Mouse (Mus musculus): Measurements from ENCODE around the gene Pwwp2b. TPM values are rescaled to one million over a fixed set of nuclear protein-coding genes. Genes with fewer than 3 reads are reported as not detected.

Gene Pwwp2b
- polyA plus RNA-seq, 1 experiment from 2014 or later = 7.0 TPM

DNA sequence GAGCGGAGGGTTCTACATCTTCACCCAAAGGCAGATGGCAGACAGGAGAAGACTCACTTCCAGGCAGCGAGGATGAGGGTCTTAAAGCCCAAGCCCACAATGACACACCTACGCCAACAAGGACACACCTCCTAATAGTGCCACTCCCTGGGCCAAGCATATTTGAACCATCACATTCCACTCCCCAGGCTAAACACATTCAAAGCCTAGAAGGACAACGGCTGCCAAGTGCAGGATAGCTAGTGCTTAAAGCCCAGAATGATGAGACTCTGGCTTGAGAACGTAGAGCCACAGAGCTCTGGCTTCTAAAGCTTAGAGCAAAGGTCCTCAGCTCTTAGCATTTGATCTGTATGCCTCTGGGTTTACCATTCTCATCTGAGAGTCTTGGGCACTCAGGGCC is 45.8 kb downstream of the Pwwp2b start:
- no peak overlapping the region for H3K4me3 ChIP-seq (ENCODE audit: low read length)
- no peak overlapping the region for H3K27ac ChIP-seq (ENCODE audit: low read length)
- no peak overlapping the region for H3K4me2 ChIP-seq (ENCODE audit: low read depth, low read length)
- WGBS = 84% methylated on average over 5 of the region's 5 CpGs
- ATAC-seq (replicated peaks; ENCODE audit: extremely low read depth, insufficient read depth, low FRiP score) = no peak
- no peak overlapping the region for H3K9ac ChIP-seq (ENCODE audit: low read length)
- H3K36me3 ChIP-seq (ENCODE audit: control insufficient read depth, insufficient read depth) = no peaks in the 10 kb centered on the region
- no peaks in the 10 kb centered on the region for H3K9me3 ChIP-seq (replicated peaks; ENCODE audit: control insufficient read depth, low read length)
- 0 out of 2 replicates have a peak, but pooled peaks cover 2% of the 10 kb centered on the region for H3K4me1 ChIP-seq (ENCODE audit: control insufficient read depth, insufficient read depth, low read length)
- H3K27me3 ChIP-seq (ENCODE audit: control insufficient read depth, insufficient read depth, low read length) = no peaks in the 10 kb centered on the region

- H3K27me3 ChIP-seq (ENCODE audit: control insufficient read depth, insufficient read depth, low read length) = no peaks in the 10 kb centered on the region
- no peaks in the 10 kb centered on the region for H3K9me3 ChIP-seq (replicated peaks; ENCODE audit: control insufficient read depth, low read length)
- 70% methylated on average over 1 of the region's 1 CpGs for WGBS
- H3K4me1 ChIP-seq (ENCODE audit: control insufficient read depth, insufficient read depth, low read length) = 0 out of 2 replicates have a peak, but pooled peaks cover 2% of the 10 kb centered on the region
- no peak for ATAC-seq (replicated peaks; ENCODE audit: extremely low read depth, insufficient read depth, low FRiP score)
- H3K9ac ChIP-seq (ENCODE audit: low read length) = no peak overlapping the region
- H3K27ac ChIP-seq (ENCODE audit: low read length) = no peak overlapping the region
- H3K4me3 ChIP-seq (ENCODE audit: low read length) = no peak overlapping the region
- H3K4me2 ChIP-seq (ENCODE audit: low read depth, low read length) = no peak overlapping the region
- H3K36me3 ChIP-seq (ENCODE audit: control insufficient read depth, insufficient read depth) = no peaks in the 10 kb centered on the region
Measured at GRCm38 (mm10) chr7:139295653-139296052, 47.4 kb downstream of the Pwwp2b start.

DNA sequence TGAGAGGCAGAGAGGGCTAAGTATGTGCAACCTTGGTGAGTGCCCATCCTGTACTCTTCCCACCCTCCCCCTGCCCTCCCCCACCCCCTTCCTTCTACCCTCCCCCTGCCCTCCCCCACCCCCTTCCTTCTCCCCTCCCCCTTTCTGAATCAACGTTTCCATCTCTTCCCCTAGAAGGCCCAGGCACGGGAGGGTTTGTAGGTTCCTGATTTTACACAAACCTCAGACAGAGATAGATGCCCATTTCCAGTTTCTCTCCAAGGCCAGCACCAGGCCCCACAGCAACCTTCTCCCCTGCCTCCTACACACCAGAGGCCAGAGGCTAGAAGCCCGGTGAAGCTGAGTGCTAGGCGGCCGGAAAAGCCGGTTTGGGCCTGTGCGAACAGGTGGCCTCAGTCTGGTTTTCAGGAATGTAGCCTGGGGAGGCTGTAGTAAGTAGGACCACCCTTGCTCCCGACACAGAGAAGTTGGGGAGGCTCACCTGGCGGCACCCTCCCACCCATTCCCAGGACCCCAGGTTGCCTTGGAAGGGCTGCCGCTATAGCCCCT is 48.3 kb downstream of the Pwwp2b start:
- peaks cover 4% of the 10 kb centered on the region; the same call in 1 of the 2 replicates for H3K4me1 ChIP-seq (ENCODE audit: control insufficient read depth, insufficient read depth, low read length)
- H3K9me3 ChIP-seq (replicated peaks; ENCODE audit: control insufficient read depth, low read length) = no peaks in the 10 kb centered on the region
- no peak overlapping the region for H3K4me2 ChIP-seq (ENCODE audit: low read depth, low read length)
- no peak overlapping the region for H3K4me3 ChIP-seq (ENCODE audit: low read length)
- no peaks in the 10 kb centered on the region for H3K36me3 ChIP-seq (ENCODE audit: control insufficient read depth, insufficient read depth)
- no peak overlapping the region for H3K9ac ChIP-seq (ENCODE audit: low read length)
- H3K27ac ChIP-seq (ENCODE audit: low read length) = no peak overlapping the region
- 64% methylated on average over 10 of the region's 10 CpGs for WGBS
- no peaks in the 10 kb centered on the region for H3K27me3 ChIP-seq (ENCODE audit: control insufficient read depth, insufficient read depth, low read length)
- ATAC-seq (replicated peaks; ENCODE audit: extremely low read depth, insufficient read depth, low FRiP score) = no peak

GRCm38 (mm10) chr7:139298446-139298845 is 50.2 kb downstream of the Pwwp2b start:
- Histone ChIP-seq H3K4me2 (ENCODE audit: low read depth, low read length) (no peak overlapping the region), H3K27ac (ENCODE audit: low read length) (no peak overlapping the region), H3K27me3 (ENCODE audit: control insufficient read depth, insufficient read depth, low read length) (no peaks in the 10 kb centered on the region), H3K9me3 (replicated peaks; ENCODE audit: control insufficient read depth, low read length) (no peaks in the 10 kb centered on the region), H3K4me3 (ENCODE audit: low read length) (no peak overlapping the region), H3K36me3 (ENCODE audit: control insufficient read depth, insufficient read depth) (no peaks in the 10 kb centered on the region), H3K4me1 (ENCODE audit: control insufficient read depth, insufficient read depth, low read length) (peaks cover 14% of the 10 kb centered on the region), H3K9ac (ENCODE audit: low read length) (no peak overlapping the region)
- no peak for ATAC-seq (replicated peaks; ENCODE audit: extremely low read depth, insufficient read depth, low FRiP score)
- 47% methylated on average over 4 of the region's 4 CpGs for WGBS

DNA sequence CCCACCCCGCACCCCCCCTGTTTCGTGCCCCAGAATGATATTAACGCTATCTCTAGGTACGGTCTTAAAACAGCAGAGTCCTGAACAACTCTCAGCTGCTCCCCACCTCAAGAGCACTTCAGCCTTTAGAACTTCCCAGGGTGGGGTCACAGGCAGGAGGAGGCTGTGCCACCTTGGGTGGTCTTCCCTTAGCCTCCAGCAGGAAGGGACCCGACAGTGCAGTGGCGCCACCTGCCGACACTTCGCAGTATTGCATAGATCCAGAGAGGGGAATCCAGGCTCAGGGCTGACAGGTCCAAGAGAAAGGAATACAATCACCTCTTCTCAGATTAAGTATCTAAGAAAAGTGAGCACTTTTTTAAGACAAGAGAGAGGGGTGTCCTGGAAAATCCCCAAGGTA is 51.1 kb downstream of the Pwwp2b start:
- no peak overlapping the region for H3K27ac ChIP-seq (ENCODE audit: low read length)
- H3K4me1 ChIP-seq (ENCODE audit: control insufficient read depth, insufficient read depth, low read length) = peaks cover 23% of the 10 kb centered on the region
- no peaks in the 10 kb centered on the region for H3K9me3 ChIP-seq (replicated peaks; ENCODE audit: control insufficient read depth, low read length)
- WGBS = 13% methylated on average over 8 of the region's 8 CpGs
- no peaks in the 10 kb centered on the region for H3K36me3 ChIP-seq (ENCODE audit: control insufficient read depth, insufficient read depth)
- H3K4me2 ChIP-seq (ENCODE audit: low read depth, low read length) = peak overlapping the region; percentile 27; the same call in 1 of the 2 replicates
- no peak for ATAC-seq (replicated peaks; ENCODE audit: extremely low read depth, insufficient read depth, low FRiP score)
- H3K4me3 ChIP-seq (ENCODE audit: low read length) = no peak overlapping the region
- no peaks in the 10 kb centered on the region for H3K27me3 ChIP-seq (ENCODE audit: control insufficient read depth, insufficient read depth, low read length)
- H3K9ac ChIP-seq (ENCODE audit: low read length) = no peak overlapping the region

GRCm38 (mm10) chr7:139300423-139300822 is 52.1 kb downstream of the Pwwp2b start:
- Histone ChIP-seq H3K4me1 (ENCODE audit: control insufficient read depth, insufficient read depth, low read length) (peaks cover 27% of the 10 kb centered on the region), H3K4me2 (ENCODE audit: low read depth, low read length) (no peak overlapping the region), H3K27ac (ENCODE audit: low read length) (no peak overlapping the region), H3K4me3 (ENCODE audit: low read length) (no peak overlapping the region), H3K27me3 (ENCODE audit: control insufficient read depth, insufficient read depth, low read length) (no peaks in the 10 kb centered on the region), H3K36me3 (ENCODE audit: control insufficient read depth, insufficient read depth) (no peaks in the 10 kb centered on the region), H3K9me3 (replicated peaks; ENCODE audit: control insufficient read depth, low read length) (no peaks in the 10 kb centered on the region), H3K9ac (ENCODE audit: low read length) (no peak overlapping the region)
- no peak for ATAC-seq (replicated peaks; ENCODE audit: extremely low read depth, insufficient read depth, low FRiP score)
- 65% methylated on average over 7 of the region's 7 CpGs for WGBS

GRCm38 (mm10) chr7:139301505-139301904 is 53.2 kb downstream of the Pwwp2b start:
- Histone ChIP-seq H3K4me3 (ENCODE audit: low read length) (no peak overlapping the region), H3K9ac (ENCODE audit: low read length) (no peak overlapping the region), H3K36me3 (ENCODE audit: control insufficient read depth, insufficient read depth) (no peaks in the 10 kb centered on the region), H3K27me3 (ENCODE audit: control insufficient read depth, insufficient read depth, low read length) (no peaks in the 10 kb centered on the region), H3K4me1 (ENCODE audit: control insufficient read depth, insufficient read depth, low read length) (peaks cover 26% of the 10 kb centered on the region), H3K4me2 (ENCODE audit: low read depth, low read length) (no peak overlapping the region), H3K9me3 (replicated peaks; ENCODE audit: control insufficient read depth, low read length) (no peaks in the 10 kb centered on the region), H3K27ac (ENCODE audit: low read length) (no peak overlapping the region)
- no peak for ATAC-seq (replicated peaks; ENCODE audit: extremely low read depth, insufficient read depth, low FRiP score)
- WGBS = 36% methylated on average over 8 of the region's 8 CpGs

DNA sequence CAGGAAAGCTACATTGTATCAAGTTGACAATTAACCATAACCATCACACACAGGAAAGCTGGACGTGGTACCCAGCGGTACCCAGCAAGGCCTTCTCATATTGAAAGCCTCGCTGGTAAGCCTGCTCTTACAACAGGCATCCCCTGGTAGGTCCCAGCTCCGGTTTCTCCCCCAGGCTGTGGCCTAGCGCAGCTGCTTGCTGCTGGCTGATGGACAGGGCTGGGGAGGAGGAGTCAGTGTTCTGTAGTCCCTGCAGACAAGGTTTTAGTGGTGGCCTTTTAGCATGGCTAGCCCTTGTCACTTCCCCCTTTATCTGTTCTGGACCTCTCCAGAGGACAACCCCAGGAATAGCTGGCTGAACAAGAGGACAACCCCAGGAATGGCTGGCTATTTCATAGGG is 54.0 kb downstream of the Pwwp2b start:
- no peak overlapping the region for H3K27ac ChIP-seq (ENCODE audit: low read length)
- H3K4me3 ChIP-seq (ENCODE audit: low read length) = no peak overlapping the region
- no peaks in the 10 kb centered on the region for H3K9me3 ChIP-seq (replicated peaks; ENCODE audit: control insufficient read depth, low read length)
- WGBS = 59% methylated on average over 5 of the region's 5 CpGs
- no peaks in the 10 kb centered on the region for H3K27me3 ChIP-seq (ENCODE audit: control insufficient read depth, insufficient read depth, low read length)
- H3K9ac ChIP-seq (ENCODE audit: low read length) = no peak overlapping the region
- H3K4me2 ChIP-seq (ENCODE audit: low read depth, low read length) = no peak overlapping the region
- H3K36me3 ChIP-seq (ENCODE audit: control insufficient read depth, insufficient read depth) = no peaks in the 10 kb centered on the region
- H3K4me1 ChIP-seq (ENCODE audit: control insufficient read depth, insufficient read depth, low read length) = peaks cover 26% of the 10 kb centered on the region
- ATAC-seq (replicated peaks; ENCODE audit: extremely low read depth, insufficient read depth, low FRiP score) = no peak

GRCm38 (mm10) chr7:139303280-139304011 is 55.2 kb downstream of the Pwwp2b start:
- no peaks in the 10 kb centered on the region for H3K36me3 ChIP-seq (ENCODE audit: control insufficient read depth, insufficient read depth)
- H3K4me2 ChIP-seq (ENCODE audit: low read depth, low read length) = peak overlapping the region; percentile 24; the same call in 1 of the 2 replicates
- no peaks in the 10 kb centered on the region for H3K9me3 ChIP-seq (replicated peaks; ENCODE audit: control insufficient read depth, low read length)
- H3K27ac ChIP-seq (ENCODE audit: low read length) = peak overlapping the region; percentile 84
- H3K27me3 ChIP-seq (ENCODE audit: control insufficient read depth, insufficient read depth, low read length) = no peaks in the 10 kb centered on the region
- no peak overlapping the region for H3K9ac ChIP-seq (ENCODE audit: low read length)
- ATAC-seq (replicated peaks; ENCODE audit: extremely low read depth, insufficient read depth, low FRiP score) = peak; percentile 71
- H3K4me1 ChIP-seq (ENCODE audit: control insufficient read depth, insufficient read depth, low read length) = peaks cover 29% of the 10 kb centered on the region
- no peak overlapping the region for H3K4me3 ChIP-seq (ENCODE audit: low read length)
- 19% methylated on average over 6 of the region's 6 CpGs for WGBS

Measured in heart, embryonic 16.5 days (tissue).